Mouse (Mus musculus): ENCODE data around the gene Nsfl1c.
"Not testable (repeated sequence)": the region's sequence is repeated elsewhere in the genome, so short reads cannot be mapped to it uniquely, and the experiment has no call there.

Gene Nsfl1c

GRCm38 (mm10) chr2:151494035-151494803 lies at the start of gene Nsfl1c:
Nsfl1c (plus strand) TSS chr2:151494182.
- DNase-seq (ENCODE audit: extremely low spot score, low spot score) = peak; percentile 96

- not testable (repeated sequence) for DNase-seq (ENCODE audit: extremely low spot score, low spot score)
Measured at GRCm38 (mm10) chr2:151476053-151476452, 17.9 kb upstream of the Nsfl1c start, which contains the start of gene 4921509C19Rik. 4921509C19Rik (minus strand) TSS chr2:151476153.

DNA sequence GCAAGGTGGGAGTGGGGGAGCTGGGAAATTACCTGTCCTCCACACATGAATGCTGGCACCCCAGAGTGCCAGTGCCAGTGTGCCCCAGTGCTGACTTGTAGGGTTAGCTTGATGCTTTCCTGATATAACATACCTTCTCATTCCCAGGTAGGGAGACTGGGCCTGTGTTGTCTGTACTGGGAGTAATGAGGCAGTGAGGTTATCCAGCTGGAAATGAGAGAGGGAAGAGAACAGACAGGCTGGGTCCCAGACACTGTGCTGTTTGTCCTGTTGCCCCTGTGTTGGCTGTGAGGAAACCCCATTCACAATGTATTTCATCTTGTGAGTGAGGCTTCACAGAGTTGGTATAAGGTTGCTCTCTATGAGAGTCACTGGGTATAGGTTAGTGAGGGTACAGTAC lies 7.5 kb upstream of the Nsfl1c start:
- DNase-seq (ENCODE audit: extremely low spot score, low spot score) = no peak

GRCm38 (mm10) chr2:151498358-151498757 lies 4.4 kb downstream of the Nsfl1c start:
- no peak for DNase-seq (ENCODE audit: extremely low spot score, low spot score)

DNA sequence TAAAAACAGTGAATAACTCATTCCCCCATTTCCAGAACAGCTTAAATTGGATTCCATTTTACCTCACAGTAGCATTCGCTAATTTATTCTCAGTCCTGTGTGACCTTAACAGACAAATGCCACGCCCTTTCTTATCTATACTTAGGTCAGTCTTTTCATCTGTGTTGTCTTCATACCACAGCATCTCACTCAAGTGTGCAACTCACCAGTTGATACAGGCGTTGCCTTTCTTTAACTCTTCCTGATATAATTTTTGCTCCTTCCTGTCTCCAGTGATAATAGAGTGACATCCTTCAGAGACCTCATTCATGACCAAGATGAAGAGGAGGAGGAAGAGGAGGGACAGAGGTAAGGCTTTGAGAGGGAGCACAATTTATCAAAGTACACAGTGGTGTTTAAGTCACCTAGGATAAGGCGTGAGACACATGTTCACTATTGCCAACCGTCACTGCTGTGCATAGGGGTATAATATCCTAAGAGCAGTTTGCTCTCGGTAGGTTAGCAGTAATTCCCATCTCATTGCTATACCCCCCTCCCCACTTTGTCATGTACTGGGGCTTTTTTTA lies 6.5 kb downstream of the Nsfl1c start:
- DNase-seq (ENCODE audit: extremely low spot score, low spot score) = no peak

GRCm38 (mm10) chr2:151504226-151504625 lies 10.2 kb downstream of the Nsfl1c start:
- DNase-seq (ENCODE audit: extremely low spot score, low spot score) = no peak

- DNase-seq (ENCODE audit: extremely low spot score, low spot score) = no peak
Measured at GRCm38 (mm10) chr2:151512199-151512598, 18.2 kb downstream of the Nsfl1c start.

DNA sequence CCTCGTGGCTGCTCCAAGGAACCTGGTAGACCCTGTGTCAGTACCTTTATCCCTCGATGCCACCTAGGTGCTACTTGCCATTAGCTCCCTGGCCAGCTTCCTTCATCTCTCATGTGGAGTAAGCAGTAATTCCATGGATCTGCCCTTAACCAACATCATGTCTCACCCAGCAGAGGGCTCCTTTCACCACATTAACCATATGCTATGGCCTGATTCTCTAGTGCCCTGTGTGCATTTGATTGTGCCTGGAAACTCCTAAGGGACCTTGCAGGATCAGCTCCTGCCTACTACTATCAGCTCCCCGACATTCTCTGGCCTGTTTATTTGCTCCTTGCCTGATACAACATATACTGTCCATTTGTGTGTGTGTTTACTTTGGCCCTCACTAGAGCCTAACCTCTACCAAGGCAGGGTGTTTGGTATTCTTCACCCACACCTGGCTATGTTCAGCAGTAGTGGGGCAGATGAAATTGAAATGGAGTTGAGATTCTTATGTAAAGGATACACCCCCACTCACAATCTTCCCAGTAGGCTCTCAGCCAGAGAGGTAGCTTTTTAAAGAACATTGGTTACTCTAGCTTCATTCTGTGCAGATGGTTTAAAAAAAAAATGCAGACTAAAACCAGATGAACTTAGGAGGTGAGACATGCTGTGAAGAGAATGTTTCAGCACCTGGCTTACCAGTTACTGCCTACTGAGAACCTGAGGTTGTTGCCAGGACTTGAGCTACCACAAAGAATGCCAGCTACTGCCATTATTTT lies 19.7 kb downstream of the Nsfl1c start:
- DNase-seq (ENCODE audit: extremely low spot score, low spot score) = no peak

- DNase-seq (ENCODE audit: extremely low spot score, low spot score) = no peak
Measured at GRCm38 (mm10) chr2:151519000-151519399, 25.0 kb downstream of the Nsfl1c start.

DNA sequence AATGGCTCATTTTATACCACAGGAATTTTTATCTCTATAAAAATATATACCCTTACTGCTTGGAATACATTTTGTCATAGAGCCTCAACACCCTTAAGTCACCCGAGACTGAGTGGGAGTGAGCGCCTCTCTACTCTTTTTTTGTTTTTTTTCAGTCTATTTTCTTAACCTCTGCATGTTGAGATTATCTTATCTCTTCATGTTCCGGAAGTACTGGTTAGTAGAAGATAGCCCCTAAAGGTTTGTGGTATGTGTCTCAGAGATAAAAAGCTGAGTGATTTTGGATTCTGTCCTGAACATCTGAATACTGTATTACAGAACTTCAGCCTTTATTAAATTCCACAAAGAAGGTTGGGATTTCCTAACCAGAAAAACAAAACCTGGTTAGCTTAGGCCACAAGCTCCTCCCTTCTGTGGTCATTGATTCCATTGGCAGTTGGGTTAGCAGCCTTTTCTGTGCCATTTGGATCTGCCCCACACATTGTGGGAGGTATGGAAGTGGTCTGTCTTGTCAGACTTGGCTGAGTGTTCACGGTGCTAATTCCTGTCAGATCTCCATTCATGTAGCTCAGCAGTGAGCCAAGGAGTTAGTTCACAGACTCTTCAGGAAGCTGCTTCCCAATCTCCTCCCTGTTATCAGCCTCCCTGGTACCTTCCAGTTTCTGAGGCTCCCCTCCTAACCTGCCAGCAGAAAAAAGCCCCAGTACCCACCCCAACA lies 30.5 kb downstream of the Nsfl1c start:
- DNase-seq (ENCODE audit: extremely low spot score, low spot score) = no peak

- DNase-seq (ENCODE audit: extremely low spot score, low spot score) = no peak
Measured at GRCm38 (mm10) chr2:151525520-151525919, 31.5 kb downstream of the Nsfl1c start.

- DNase-seq (ENCODE audit: extremely low spot score, low spot score) = no peak
Measured at GRCm38 (mm10) chr2:151528066-151528465, 34.1 kb downstream of the Nsfl1c start.

DNA sequence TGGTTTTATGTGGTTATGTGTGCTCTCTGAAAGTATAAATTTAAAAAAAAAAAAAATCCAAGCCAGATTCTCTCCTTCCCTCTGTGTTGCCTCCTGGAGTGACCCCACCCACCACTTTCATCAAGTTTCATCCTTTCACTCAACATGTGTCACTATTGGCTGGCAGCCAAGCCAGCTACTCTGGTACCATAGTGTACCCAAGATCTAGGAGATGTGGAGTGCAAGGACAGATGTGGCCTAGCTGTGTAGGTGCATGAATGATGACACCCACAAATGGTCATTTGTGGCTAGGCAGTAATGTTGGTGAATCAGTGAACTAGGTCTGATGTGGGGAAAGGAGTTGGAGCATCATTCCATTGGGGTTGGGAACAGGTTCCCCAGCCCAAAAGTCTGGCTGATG lies 35.2 kb downstream of the Nsfl1c start:
- no peak for DNase-seq (ENCODE audit: extremely low spot score, low spot score)

DNA sequence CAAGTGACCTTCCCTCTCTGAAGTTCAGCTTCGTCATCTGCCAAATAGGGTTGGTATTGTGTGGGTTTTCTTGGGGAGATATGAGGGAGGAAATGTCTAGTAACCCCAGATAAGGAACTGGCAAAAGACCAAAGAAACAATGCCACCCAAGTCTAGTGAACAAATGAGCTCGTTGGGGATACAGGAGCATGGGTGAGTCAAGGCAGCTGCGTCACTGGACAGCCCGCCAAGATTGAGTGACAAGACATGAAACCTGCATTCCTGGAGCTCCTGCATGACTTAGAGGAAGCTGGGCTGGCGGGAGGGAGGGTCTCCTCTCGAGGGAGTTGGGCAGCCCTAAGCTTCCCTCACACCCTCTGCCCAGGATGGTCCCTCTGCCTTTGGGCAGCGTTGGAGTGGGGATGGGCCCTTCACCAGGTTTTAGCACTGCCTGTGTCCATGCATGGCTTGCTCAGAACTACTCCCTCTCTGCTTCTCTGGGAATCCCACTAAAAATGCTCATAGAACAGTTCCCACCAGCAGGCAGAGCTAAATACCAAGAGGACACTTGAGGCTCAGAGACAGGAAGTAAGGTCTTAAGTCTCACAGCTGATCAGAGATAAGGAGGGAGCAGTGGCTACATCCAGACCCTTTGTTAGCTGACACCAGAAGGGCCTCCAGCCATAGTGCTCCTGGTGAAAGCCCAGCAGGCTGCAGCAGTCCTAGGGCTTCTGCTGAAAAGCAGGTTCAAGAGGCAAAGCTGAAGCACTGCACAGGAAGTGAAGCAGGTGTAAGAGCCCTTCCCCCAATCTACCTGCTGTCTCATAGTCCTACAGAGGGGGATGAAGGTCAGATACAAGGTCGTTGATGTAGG lies 36.6 kb downstream of the Nsfl1c start:
- DNase-seq (ENCODE audit: extremely low spot score, low spot score) = no peak

GRCm38 (mm10) chr2:151533632-151534031 lies 39.6 kb downstream of the Nsfl1c start:
- no peak for DNase-seq (ENCODE audit: extremely low spot score, low spot score)

DNA sequence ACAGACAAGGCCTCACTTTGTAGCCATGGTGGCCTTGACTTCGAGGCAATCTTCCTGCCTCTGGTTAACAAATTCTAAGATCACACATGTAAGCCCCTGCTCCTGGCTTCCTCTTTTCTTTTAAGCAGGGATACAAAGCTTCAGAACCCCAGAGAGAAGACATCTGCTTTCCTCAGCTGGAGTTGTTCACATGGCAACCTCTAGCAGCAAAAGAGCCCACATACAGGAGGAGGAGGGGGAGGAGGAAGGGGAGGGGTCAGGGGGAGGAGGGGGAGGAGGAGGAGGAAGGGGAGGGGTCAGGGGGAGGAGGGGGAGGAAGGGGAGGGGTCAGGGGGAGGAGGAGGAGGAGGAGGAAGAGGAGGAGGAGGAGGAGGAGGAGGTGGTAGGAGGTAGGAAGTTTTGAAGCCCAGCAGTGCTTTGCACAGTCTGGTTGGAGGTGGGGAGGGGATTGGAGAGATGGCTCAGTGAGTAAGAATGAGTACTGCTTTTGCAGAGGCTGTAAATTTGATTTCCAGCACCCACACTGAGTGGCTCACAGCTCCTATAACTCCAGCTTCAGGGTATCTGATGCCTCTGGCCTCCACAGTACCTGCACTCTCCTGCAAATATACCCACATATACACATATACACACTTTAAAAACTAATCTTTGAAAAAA lies 42.1 kb downstream of the Nsfl1c start:
- peak; percentile 17 for DNase-seq (ENCODE audit: extremely low spot score, low spot score)

DNA sequence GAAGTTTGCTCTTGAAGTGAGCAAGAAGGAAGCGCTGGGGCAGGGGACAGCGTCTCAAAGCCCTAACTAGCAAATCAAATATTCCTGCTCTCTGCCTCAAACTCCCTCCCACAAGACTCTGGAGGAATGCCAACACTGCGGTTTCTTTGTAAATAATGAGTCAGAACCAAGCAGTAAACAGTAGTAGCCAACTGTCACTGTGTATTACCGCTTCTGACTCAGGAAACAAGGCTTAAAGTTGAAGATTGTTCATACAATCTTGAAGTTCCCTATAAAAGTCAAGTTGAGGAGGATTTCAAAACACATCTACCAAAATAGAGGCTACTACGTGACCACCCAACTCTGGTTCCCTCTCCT lies 42.6 kb downstream of the Nsfl1c start:
- no peak for DNase-seq (ENCODE audit: extremely low spot score, low spot score)

GRCm38 (mm10) chr2:151538646-151539045 lies 44.7 kb downstream of the Nsfl1c start:
- no peak for DNase-seq (ENCODE audit: extremely low spot score, low spot score)

DNA sequence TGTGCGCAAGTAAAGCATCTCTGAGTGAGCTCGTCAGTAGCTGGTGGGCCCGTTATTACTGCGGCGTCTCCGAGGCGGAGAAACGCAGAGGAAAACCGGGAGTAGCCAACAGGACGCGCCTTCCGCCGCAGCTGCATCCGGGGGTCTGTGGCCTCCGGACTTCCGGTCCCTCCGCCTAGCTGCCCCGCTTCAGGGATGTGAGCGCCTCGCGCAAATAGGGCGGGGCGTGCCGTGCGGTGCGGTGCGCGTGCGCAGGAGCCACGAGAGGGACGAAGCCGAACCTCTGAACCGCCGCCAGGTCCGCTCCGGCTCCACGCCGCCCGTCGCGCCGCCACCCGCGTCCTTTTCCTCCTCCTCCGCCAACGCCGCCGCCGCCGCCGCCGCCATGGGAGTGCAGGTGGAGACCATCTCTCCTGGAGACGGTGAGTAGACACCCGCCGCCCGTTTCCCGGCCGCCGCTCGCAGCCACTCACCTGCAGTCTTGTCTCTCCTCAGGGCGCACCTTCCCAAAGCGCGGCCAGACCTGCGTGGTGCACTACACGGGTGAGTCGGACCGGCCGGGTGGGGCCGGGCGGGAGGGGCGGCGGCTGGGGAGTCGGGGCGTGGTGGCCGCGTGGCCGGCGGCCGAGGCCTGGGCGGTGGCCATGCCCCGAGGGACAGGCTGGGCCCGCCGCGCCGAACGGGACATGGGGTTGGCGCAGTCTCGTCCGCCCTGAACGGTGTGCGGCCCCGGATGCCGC lies 48.5 kb downstream of the Nsfl1c start, which contains the start of gene Fkbp1a:
Gene Fkbp1a (plus strand): TSS at position 161 of the 740 bp plus-strand sequence.
- DNase-seq (ENCODE audit: extremely low spot score, low spot score) = peak; percentile 98

All from neural tube, embryonic 10.5 days (tissue).